Mouse (Mus musculus): ENCODE data around the gene Arpc1a. TPM values are rescaled to one million over a fixed set of nuclear protein-coding genes. Genes with fewer than 3 reads are reported as not detected.
"Not testable (repeated sequence)": the region's sequence is repeated elsewhere in the genome, so short reads cannot be mapped to it uniquely, and the experiment has no call there.

Arpc1a gene
- polyA plus RNA-seq, 1 experiment = 221 TPM

- TF ChIP-seq CTCF (IDR thresholded peaks at IDR 0.05; ENCODE audit: borderline replicate concordance, insufficient read depth, low read depth, low read length) (no peak), POLR2A (IDR thresholded peaks at IDR 0.05; ENCODE audit: borderline replicate concordance, insufficient read depth, low read length) (no peak)
- no peaks in the 10 kb centered on the region for H3K4me1 ChIP-seq (ENCODE audit: control insufficient read depth, insufficient read depth, low read length)
- H3K27ac ChIP-seq (ENCODE audit: insufficient read depth, low read length) = no peak overlapping the region
- 52% methylated on average over 3 of the region's 3 CpGs for WGBS
- no peaks in the 10 kb centered on the region for H3K27me3 ChIP-seq (ENCODE audit: control insufficient read depth, insufficient read depth, low read length)
- no peak overlapping the region for H3K4me3 ChIP-seq (replicated peaks; ENCODE audit: insufficient read depth, low read depth, low read length)
- DNase-seq = no peak
These were observed 14.8 kb upstream of the Arpc1a start for GRCm38 (mm10) chr5:145068863-145069262.

DNA sequence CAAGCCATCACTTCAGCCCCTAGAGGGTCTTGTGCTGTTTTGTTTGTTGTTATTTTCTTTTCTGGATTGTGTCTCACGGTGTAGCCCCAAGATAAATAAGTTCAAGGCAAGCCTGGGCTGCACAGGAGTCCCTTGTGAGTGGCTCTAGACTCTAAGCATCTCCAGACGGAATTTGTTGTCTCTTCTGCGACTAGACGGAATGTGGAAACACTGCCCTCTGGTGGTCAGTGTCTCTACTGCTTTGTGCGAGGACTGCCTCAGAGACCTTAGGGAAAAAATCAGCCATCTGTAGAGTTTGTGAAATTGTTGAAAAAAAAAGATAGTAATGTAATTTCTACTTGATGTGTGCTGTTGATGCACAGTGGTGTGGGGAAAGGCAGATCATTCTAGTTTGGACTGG is 13.9 kb upstream of the Arpc1a start:
- Histone ChIP-seq H3K27ac (ENCODE audit: insufficient read depth, low read length) (no peak overlapping the region), H3K27me3 (ENCODE audit: control insufficient read depth, insufficient read depth, low read length) (no peaks in the 10 kb centered on the region), H3K4me1 (ENCODE audit: control insufficient read depth, insufficient read depth, low read length) (no peaks in the 10 kb centered on the region), H3K4me3 (replicated peaks; ENCODE audit: insufficient read depth, low read depth, low read length) (no peak overlapping the region)
- WGBS = 2% methylated on average over 5 of the region's 5 CpGs
- peak; percentile 51 to 64 for DNase-seq
- TF ChIP-seq POLR2A (IDR thresholded peaks at IDR 0.05; ENCODE audit: borderline replicate concordance, insufficient read depth, low read length) (no peak), CTCF (IDR thresholded peaks at IDR 0.05; ENCODE audit: borderline replicate concordance, insufficient read depth, low read depth, low read length) (peak; percentile 77)

DNA sequence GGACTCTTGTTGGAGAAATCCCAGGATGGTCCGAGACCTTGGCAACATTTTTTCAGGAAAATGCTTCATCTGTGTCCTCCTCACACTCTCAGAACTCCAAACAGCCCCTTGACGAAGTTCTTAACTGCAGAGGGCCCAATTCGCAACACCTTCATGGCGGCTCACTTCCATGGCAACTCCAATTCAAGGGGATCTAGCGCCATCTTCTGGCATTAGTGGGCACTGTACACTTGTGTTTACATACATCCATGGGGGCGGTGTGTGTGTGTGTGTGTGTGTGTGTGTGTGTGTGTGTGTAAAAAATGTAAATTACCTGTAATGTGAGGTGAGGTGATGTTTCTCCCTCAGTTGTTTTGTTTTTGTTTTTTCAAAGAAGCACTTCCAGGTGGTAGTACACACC is 12.3 kb upstream of the Arpc1a start:
- DNase-seq = no peak
- H3K4me3 ChIP-seq (replicated peaks; ENCODE audit: insufficient read depth, low read depth, low read length) = no peak overlapping the region
- TF ChIP-seq POLR2A (IDR thresholded peaks at IDR 0.05; ENCODE audit: borderline replicate concordance, insufficient read depth, low read length) (no peak), CTCF (IDR thresholded peaks at IDR 0.05; ENCODE audit: borderline replicate concordance, insufficient read depth, low read depth, low read length) (no peak)
- no peaks in the 10 kb centered on the region for H3K4me1 ChIP-seq (ENCODE audit: control insufficient read depth, insufficient read depth, low read length)
- no peaks in the 10 kb centered on the region for H3K27me3 ChIP-seq (ENCODE audit: control insufficient read depth, insufficient read depth, low read length)
- WGBS = 42% methylated on average over 6 of the region's 6 CpGs
- no peak overlapping the region for H3K27ac ChIP-seq (ENCODE audit: insufficient read depth, low read length)

- Histone ChIP-seq H3K27ac (ENCODE audit: insufficient read depth, low read length) (no peak overlapping the region), H3K27me3 (ENCODE audit: control insufficient read depth, insufficient read depth, low read length) (no peaks in the 10 kb centered on the region), H3K4me3 (replicated peaks; ENCODE audit: insufficient read depth, low read depth, low read length) (no peak overlapping the region), H3K4me1 (ENCODE audit: control insufficient read depth, insufficient read depth, low read length) (no peaks in the 10 kb centered on the region)
- TF ChIP-seq CTCF (IDR thresholded peaks at IDR 0.05; ENCODE audit: borderline replicate concordance, insufficient read depth, low read depth, low read length) = no peak
- TF ChIP-seq POLR2A (IDR thresholded peaks at IDR 0.05; ENCODE audit: borderline replicate concordance, insufficient read depth, low read length) = no peak
- DNase-seq = no peak
- WGBS = 59% methylated on average over 3 of the region's 3 CpGs
These were observed 8.5 kb upstream of the Arpc1a start for GRCm38 (mm10) chr5:145075081-145075480.

DNA sequence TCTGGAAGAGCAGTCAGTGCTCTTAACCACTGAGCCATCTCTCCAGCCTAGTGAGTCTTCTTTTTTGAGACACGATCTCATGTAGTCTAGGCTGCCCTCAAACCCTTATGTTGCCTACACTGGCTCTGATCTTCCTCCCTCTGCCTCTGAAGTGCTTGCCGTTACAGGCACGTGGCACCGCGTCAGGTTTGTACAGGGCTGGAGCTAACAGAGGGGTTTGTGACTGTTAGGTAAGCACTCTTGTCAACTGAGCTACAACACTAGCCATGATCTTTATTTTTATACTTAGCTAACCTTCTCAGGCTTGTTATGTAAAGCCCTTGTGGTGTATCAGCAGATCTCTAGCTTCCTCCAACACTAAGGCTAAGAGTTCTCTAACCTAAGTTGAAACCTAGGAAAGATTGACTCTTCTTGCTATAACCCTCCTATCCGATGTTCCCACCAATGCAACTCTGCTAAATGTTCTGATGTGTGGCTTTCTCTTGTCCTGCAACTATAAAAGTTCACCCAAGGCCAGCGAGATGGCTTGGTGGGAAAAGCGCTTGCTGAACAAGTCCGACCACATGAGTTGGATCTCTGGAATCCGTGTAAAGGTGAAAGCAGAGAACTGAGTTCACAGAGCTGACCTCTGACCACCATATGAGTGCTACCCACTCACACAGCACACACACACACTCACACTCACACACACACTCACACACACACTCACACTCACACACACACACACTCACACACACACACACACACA is 1.6 kb upstream of the Arpc1a start:
- H3K4me3 ChIP-seq (replicated peaks; ENCODE audit: insufficient read depth, low read depth, low read length) = no peak overlapping the region
- WGBS = 90% methylated on average over 10 of the region's 10 CpGs
- no peak for DNase-seq
- H3K27ac ChIP-seq (ENCODE audit: insufficient read depth, low read length) = no peak overlapping the region
- no peaks in the 10 kb centered on the region for H3K27me3 ChIP-seq (ENCODE audit: control insufficient read depth, insufficient read depth, low read length)
- no peak for TF ChIP-seq POLR2A (IDR thresholded peaks at IDR 0.05; ENCODE audit: borderline replicate concordance, insufficient read depth, low read length)
- no peak for TF ChIP-seq CTCF (IDR thresholded peaks at IDR 0.05; ENCODE audit: borderline replicate concordance, insufficient read depth, low read depth, low read length)
- no peaks in the 10 kb centered on the region; the same call in 1 of the 2 replicates for H3K4me1 ChIP-seq (ENCODE audit: control insufficient read depth, insufficient read depth, low read length)

DNA sequence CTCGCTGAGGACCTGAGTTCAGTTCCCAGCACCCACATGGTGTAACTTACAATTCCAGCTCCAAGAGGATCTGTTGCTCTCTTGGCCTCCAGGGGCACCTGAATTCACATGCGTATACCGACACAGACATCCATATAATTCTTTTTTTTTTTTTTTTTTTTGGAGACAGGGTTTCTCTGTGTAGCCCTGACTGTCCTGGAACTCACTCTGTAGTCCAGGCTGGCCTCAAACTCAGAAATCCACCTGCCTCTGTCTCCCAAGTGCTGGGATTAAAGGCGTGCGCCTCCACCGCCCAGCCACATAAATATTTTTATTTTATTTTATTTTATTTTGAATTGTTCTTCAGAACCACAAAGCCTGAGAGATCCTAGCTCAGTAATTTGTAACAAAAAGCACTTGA is 429 bp upstream of the Arpc1a start:
- DNase-seq = peak in 1 of 2 experiments; percentile 10
- 36% methylated on average over 6 of the region's 6 CpGs for WGBS
- not testable (repeated sequence) for H3K4me1 ChIP-seq (ENCODE audit: control insufficient read depth, insufficient read depth, low read length); H3K27me3 ChIP-seq (ENCODE audit: control insufficient read depth, insufficient read depth, low read length)
- Histone ChIP-seq H3K27ac (ENCODE audit: insufficient read depth, low read length) (0 out of 2 replicates have a peak overlapping the region, but pooled peaks have one; percentile 29), H3K4me3 (replicated peaks; ENCODE audit: insufficient read depth, low read depth, low read length) (peak overlapping the region; percentile 44)

- H3K4me1 ChIP-seq (ENCODE audit: control insufficient read depth, insufficient read depth, low read length) = peaks cover 3% of the 10 kb centered on the region; the same call in 1 of the 2 replicates
- WGBS = 43% methylated on average over 2 of the region's 2 CpGs
- TF ChIP-seq POLR2A (IDR thresholded peaks at IDR 0.05; ENCODE audit: borderline replicate concordance, insufficient read depth, low read length) (no peak), CTCF (IDR thresholded peaks at IDR 0.05; ENCODE audit: borderline replicate concordance, insufficient read depth, low read depth, low read length) (no peak)
- H3K27me3 ChIP-seq (ENCODE audit: control insufficient read depth, insufficient read depth, low read length) = no peaks in the 10 kb centered on the region
- H3K27ac ChIP-seq (ENCODE audit: insufficient read depth, low read length) = no peak overlapping the region
- peak overlapping the region; percentile 23 for H3K4me3 ChIP-seq (replicated peaks; ENCODE audit: insufficient read depth, low read depth, low read length)
- DNase-seq = no peak
These were observed 1.2 kb downstream of the Arpc1a start for GRCm38 (mm10) chr5:145084822-145085221.

- peaks cover 3% of the 10 kb centered on the region; the same call in 1 of the 2 replicates for H3K4me1 ChIP-seq (ENCODE audit: control insufficient read depth, insufficient read depth, low read length)
- no peak overlapping the region for H3K27ac ChIP-seq (ENCODE audit: insufficient read depth, low read length)
- no peak for DNase-seq
- 99% methylated on average over 2 of the region's 2 CpGs for whole genome bisulfite sequencing
- no peak overlapping the region for H3K4me3 ChIP-seq (replicated peaks; ENCODE audit: insufficient read depth, low read depth, low read length)
- TF ChIP-seq POLR2A (IDR thresholded peaks at IDR 0.05; ENCODE audit: borderline replicate concordance, insufficient read depth, low read length) (no peak), CTCF (IDR thresholded peaks at IDR 0.05; ENCODE audit: borderline replicate concordance, insufficient read depth, low read depth, low read length) (no peak)
- no peaks in the 10 kb centered on the region for H3K27me3 ChIP-seq (ENCODE audit: control insufficient read depth, insufficient read depth, low read length)
These were observed 4.6 kb downstream of the Arpc1a start for GRCm38 (mm10) chr5:145088186-145088585.

All from cerebellum, adult 2 months (tissue).